Mouse (Mus musculus) stomach, postnatal 0 days (tissue): ENCODE results near the gene Ubn1. TPM values are rescaled to one million over a fixed set of nuclear protein-coding genes. Genes with fewer than 3 reads are reported as not detected.

ENCODE experiments used
- ATAC-seq: fragments of 200-750 bp; cut with Nextera tagmentation; 2 replicates; pipeline ENCODE4 v1.8.0; 2017; ENCODE audit not compliant: low FRiP score, low TSS enrichment
- DNase-seq: peaks from one replicate; pipeline ENCODE4 v3.0.0-alpha.2; 2016; ENCODE audit warnings: low spot score
- H3K27ac ChIP-seq: fragments of 300-500 bp; sonication (generic); replicated peaks from 2 replicates; pipeline ENCODE4 v1.5.1; 2014; ENCODE audit warnings: mild to moderate bottlenecking, control low read depth
- H3K27me3 ChIP-seq: fragments of 300-500 bp; sonication (generic); 2 replicates; pipeline ENCODE4 v1.6.1; 2014; ENCODE audit warnings: low read length; ENCODE audit not compliant: control insufficient read depth, insufficient read depth
- H3K36me3 ChIP-seq: fragments of 300-500 bp; sonication (generic); 2 replicates; pipeline ENCODE4 v1.6.1; 2014; ENCODE audit warnings: low read length, mixed read lengths; ENCODE audit not compliant: control insufficient read depth, insufficient read depth
- H3K4me1 ChIP-seq: fragments of 300-500 bp; sonication (generic); replicated peaks from 2 replicates; pipeline ENCODE4 v1.6.1; 2014; ENCODE audit warnings: antibody characterized with exemption; ENCODE audit not compliant: control insufficient read depth, insufficient read depth
- H3K4me2 ChIP-seq: fragments of 300-500 bp; sonication (generic); replicated peaks from 2 replicates; pipeline ENCODE4 v1.6.1; 2014; ENCODE audit warnings: low read depth, mild to moderate bottlenecking, control low read depth, moderate library complexity
- H3K4me3 ChIP-seq: fragments of 300-500 bp; sonication (generic); 2 replicates; pipeline ENCODE4 v1.5.1; 2014; ENCODE audit warnings: low read depth, low read length, control low read depth
- H3K9ac ChIP-seq: fragments of 300-500 bp; sonication (generic); 2 replicates; pipeline ENCODE4 v1.6.1; 2014; ENCODE audit warnings: mild to moderate bottlenecking, low read length, control low read depth, mixed read lengths
- H3K9me3 ChIP-seq: fragments of 300-500 bp; sonication (generic); 2 replicates; pipeline ENCODE4 v1.6.1; 2016; ENCODE audit warnings: low read length; ENCODE audit not compliant: control insufficient read depth
- CTCF ChIP-seq: IDR thresholded peaks from 2 replicates; pipeline ENCODE4 v1.5.1; 2016; ENCODE audit warnings: antibody characterized with exemption, low read depth, mild to moderate bottlenecking, moderate library complexity
- EP300 ChIP-seq: optimal IDR thresholded peaks from 2 replicates; pipeline ENCODE3; 2016; ENCODE audit warnings: antibody characterized with exemption
- WGBS: fragments of 180-500 bp; shearing (Covaris S2); extraction: QIAGEN DNeasy Blood & Tissue Kit; methylation state at CpG from one replicate; pipeline ENCODE4 v1.1.7; 2014; 5-methylcytosine and 5-hydroxymethylcytosine counted together
- polyA plus RNA-seq: library from polyadenylated mRNA; unstranded; fragments of >200 nt; fragmentation: Nextera tagmentation; extraction: Ambion mirVana; gene quantifications from 2 replicates; pipeline ENCODE4 v1.2.1, GENCODE M21; 2015

The Ubn1 gene
- polyA plus RNA-seq, 1 experiment from 2014 or later, result 9.1 TPM

DNA sequence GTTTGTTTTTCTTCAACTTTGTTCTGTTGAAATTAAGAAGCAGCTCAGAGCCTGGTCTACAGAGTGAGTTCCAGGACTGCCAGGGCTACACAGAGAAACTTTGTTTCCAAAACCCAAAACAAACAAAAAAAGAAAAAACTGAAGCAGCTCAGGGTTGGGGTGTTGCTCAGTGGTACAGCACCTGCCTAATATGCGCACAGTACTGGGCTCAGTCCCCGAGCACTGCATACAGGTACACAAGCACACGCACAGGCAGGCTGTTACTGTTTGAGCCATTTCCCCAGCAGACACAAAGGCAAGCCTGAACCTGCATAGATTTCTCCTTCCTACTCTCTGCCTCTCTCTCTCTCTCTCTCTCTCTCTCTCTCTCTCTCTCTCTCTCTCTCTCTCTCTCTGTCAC lies 61.2 kb downstream of the Ubn1 start:
- no peaks in the 10 kb centered on the region for H3K4me1 ChIP-seq
- H3K4me3 ChIP-seq, result no peak overlapping the region
- no peak overlapping the region for H3K4me2 ChIP-seq
- 55% methylated on average over 3 of the region's 3 CpGs for WGBS
- ATAC-seq (no peak), DNase-seq (no peak)
- H3K27ac ChIP-seq, result no peak overlapping the region
- H3K9ac ChIP-seq, result no peak overlapping the region
- no peaks in the 10 kb centered on the region for H3K36me3 ChIP-seq
- TF ChIP-seq CTCF (no peak), EP300 (no peak)
- no peaks in the 10 kb centered on the region for H3K9me3 ChIP-seq
- no peaks in the 10 kb centered on the region for H3K27me3 ChIP-seq

DNA sequence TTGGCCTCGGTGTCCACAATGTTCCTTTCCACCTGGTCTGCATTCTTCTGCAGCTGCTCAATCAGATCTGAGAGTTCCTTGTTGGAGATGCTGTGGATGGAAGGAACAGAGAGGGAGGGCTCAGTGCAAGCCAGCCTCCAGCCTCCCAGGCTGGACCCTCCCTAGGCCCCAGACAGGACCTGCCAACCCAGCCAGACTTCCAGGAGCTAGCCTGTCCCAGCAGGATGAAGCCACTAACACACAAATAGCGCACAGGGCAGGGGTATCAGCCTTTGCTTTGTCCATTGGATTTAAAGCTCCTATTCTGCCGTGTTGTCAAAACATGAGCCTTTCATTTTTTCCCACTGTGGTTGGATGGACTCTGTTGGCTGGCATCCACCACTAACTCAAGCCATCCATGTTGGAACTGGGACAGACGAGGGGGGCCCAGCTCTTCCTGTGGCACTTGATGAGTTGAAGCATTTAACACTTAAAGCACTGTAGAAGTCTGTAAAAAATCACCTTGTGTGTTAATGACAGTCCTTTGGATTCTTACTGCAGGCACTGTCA lies 63.2 kb downstream of the Ubn1 start:
- Histone ChIP-seq H3K27me3 (no peaks in the 10 kb centered on the region), H3K4me2 (no peak overlapping the region), H3K27ac (no peak overlapping the region), H3K4me1 (no peaks in the 10 kb centered on the region), H3K9me3 (no peaks in the 10 kb centered on the region), H3K9ac (no peak overlapping the region), H3K36me3 (no peaks in the 10 kb centered on the region), H3K4me3 (no peak overlapping the region)
- ATAC-seq (no peak), DNase-seq (no peak)
- TF ChIP-seq CTCF, result no peak
- no peak for TF ChIP-seq EP300
- 48% methylated on average over 4 of the region's 4 CpGs for WGBS

DNA sequence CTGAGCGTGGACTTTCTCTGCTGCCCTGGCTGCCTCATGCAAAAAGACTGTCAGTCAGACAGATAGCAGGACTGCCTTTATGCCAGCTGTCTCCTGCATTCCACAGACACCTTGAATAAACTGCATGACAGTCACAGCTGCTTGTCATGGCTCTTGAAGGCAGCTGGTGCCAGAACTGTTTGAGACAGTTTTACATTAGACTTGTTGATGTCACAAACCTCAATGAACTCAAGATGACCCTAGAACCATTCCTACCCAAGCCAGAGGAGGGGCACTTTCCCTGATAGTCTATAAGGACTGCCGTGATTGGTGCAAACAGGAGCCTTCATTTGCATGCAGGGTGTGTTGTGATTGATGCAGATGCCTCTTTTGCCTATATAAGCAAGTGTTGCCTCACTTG lies 63.7 kb downstream of the Ubn1 start:
- no peak overlapping the region for H3K9ac ChIP-seq
- no peak overlapping the region for H3K4me3 ChIP-seq
- no peaks in the 10 kb centered on the region for H3K4me1 ChIP-seq
- no peak overlapping the region for H3K27ac ChIP-seq
- no peak overlapping the region for H3K4me2 ChIP-seq
- no peak for TF ChIP-seq EP300
- TF ChIP-seq CTCF, result no peak
- WGBS, result 48% methylated on average over 2 of the region's 2 CpGs
- H3K36me3 ChIP-seq, result no peaks in the 10 kb centered on the region
- DNase-seq, result no peak
- H3K27me3 ChIP-seq, result no peaks in the 10 kb centered on the region
- no peak for ATAC-seq
- H3K9me3 ChIP-seq, result no peaks in the 10 kb centered on the region

DNA sequence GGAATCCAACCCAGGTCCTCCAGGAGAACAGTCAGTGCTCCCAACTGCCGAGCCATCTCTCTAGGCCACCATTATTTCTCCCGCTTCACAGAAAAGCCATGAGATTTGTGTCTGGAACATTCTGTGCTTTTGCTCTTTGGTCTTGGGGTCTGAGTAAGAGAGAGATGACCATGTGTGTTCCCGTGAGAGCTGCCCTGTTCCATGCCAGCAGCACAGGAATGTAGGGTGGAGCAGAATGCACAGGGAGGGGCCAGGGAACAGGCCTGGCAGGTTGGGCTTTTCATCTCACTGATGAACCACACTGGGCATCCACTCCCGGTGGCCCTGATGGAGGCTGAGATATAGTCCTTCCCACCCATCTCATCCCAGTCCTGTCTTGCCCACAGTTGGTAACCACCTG lies 69.5 kb downstream of the Ubn1 start:
- H3K36me3 ChIP-seq, result no peaks in the 10 kb centered on the region
- no peaks in the 10 kb centered on the region for H3K9me3 ChIP-seq
- no peak overlapping the region for H3K4me3 ChIP-seq
- no peaks in the 10 kb centered on the region for H3K27me3 ChIP-seq
- peak overlapping the region; percentile 61; the same call in 1 of the 2 replicates for H3K27ac ChIP-seq
- no peaks in the 10 kb centered on the region for H3K4me1 ChIP-seq
- no peak overlapping the region for H3K4me2 ChIP-seq
- peak; percentile 30 for DNase-seq
- WGBS, result 53% methylated on average over 4 of the region's 4 CpGs
- TF ChIP-seq CTCF (no peak), EP300 (peak; percentile 67)
- peak; percentile 55 for ATAC-seq
- H3K9ac ChIP-seq, result no peak overlapping the region

DNA sequence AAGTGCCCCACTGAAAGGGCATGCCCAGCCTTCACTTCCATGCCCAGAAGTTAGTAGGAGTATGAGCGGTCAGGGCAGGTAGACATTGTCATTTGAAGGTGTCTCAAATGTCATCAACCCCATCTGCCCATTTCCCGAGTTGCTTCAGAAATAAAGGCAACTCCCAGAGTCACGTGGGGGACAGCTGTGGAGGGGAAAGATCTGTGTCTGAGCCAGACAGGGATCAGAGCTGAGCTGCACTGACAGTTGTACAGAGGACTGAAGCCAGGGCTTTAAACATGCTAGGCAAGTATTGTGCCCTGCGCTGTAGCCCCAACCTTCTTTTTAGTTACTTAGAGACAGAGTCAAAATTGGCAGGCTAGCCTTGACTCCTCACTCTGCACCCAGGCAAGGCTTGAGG lies 70.0 kb downstream of the Ubn1 start:
- TF ChIP-seq EP300, result no peak
- no peak for TF ChIP-seq CTCF
- Histone ChIP-seq H3K27me3 (no peaks in the 10 kb centered on the region), H3K4me1 (no peaks in the 10 kb centered on the region), H3K9me3 (no peaks in the 10 kb centered on the region), H3K4me3 (no peak overlapping the region), H3K36me3 (no peaks in the 10 kb centered on the region), H3K9ac (no peak overlapping the region), H3K4me2 (no peak overlapping the region), H3K27ac (peak overlapping the region; percentile 61; the same call in 1 of the 2 replicates)
- ATAC-seq (no peak), DNase-seq (no peak)
- WGBS, result 63% methylated on average over 4 of the region's 4 CpGs

DNA sequence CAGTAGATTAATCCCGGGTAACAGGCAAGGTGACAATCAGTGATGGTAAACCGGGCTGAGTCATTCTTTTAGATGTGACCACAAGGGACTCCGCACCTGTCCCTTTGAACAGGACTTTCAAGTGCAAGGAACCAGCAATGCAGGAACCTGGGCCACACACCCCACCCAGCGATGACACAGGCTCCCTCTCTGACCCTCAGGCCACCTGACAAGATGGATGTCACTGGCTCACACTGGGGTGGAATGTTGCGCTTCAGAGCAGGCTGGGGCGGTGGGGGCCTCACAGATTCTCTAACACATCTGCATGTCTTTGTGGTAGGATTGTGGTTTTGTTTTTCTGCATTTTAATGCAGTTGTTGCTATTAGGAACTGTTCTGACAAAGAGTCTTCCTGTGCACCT lies 73.6 kb downstream of the Ubn1 start:
- Histone ChIP-seq H3K36me3 (no peaks in the 10 kb centered on the region), H3K4me1 (no peaks in the 10 kb centered on the region), H3K4me3 (no peak overlapping the region), H3K27ac (no peak overlapping the region), H3K9me3 (no peaks in the 10 kb centered on the region), H3K4me2 (no peak overlapping the region), H3K27me3 (no peaks in the 10 kb centered on the region), H3K9ac (no peak overlapping the region)
- TF ChIP-seq CTCF (no peak), EP300 (no peak)
- no peak for DNase-seq
- no peak; the same call in 1 of the 2 replicates for ATAC-seq
- 55% methylated on average over 6 of the region's 6 CpGs for WGBS
